Mouse (Mus musculus) forebrain, embryonic 15.5 days (tissue): Measurements from ENCODE around the gene Mt3. TPM values are rescaled to one million over a fixed set of nuclear protein-coding genes. Genes with fewer than 3 reads are reported as not detected.

Source experiments
- ATAC-seq: fragments of 200-750 bp; cut with Nextera tagmentation; replicated peaks from 2 replicates; pipeline ENCODE4 v1.8.0; 2017; ENCODE audit warnings: mild to moderate bottlenecking, moderate TSS enrichment, moderate library complexity
- H3K27ac ChIP-seq: fragments of 300-500 bp; sonication (generic); replicated peaks from 2 replicates; pipeline ENCODE4 v1.5.1; 2015; ENCODE audit warnings: mild to moderate bottlenecking, inconsistent platforms
- H3K27me3 ChIP-seq: fragments of 300-500 bp; sonication (generic); 2 replicates; pipeline ENCODE4 v1.6.1; 2015; ENCODE audit warnings: inconsistent platforms
- H3K36me3 ChIP-seq: fragments of 300-500 bp; sonication (generic); 2 replicates; pipeline ENCODE4 v1.6.1; 2015; ENCODE audit warnings: mild to moderate bottlenecking, inconsistent platforms
- H3K4me1 ChIP-seq: fragments of 300-500 bp; sonication (generic); 2 replicates; pipeline ENCODE4 v1.6.1; 2015; ENCODE audit warnings: inconsistent platforms
- H3K4me2 ChIP-seq: fragments of 300-500 bp; sonication (generic); replicated peaks from 2 replicates; pipeline ENCODE4 v1.6.1; 2015; ENCODE audit warnings: mild to moderate bottlenecking, inconsistent platforms
- H3K4me3 ChIP-seq: fragments of 300-500 bp; sonication (generic); 2 replicates; pipeline ENCODE4 v1.5.1; 2015; ENCODE audit warnings: mild to moderate bottlenecking, inconsistent platforms
- H3K9ac ChIP-seq: fragments of 300-500 bp; sonication (generic); replicated peaks from 2 replicates; pipeline ENCODE4 v1.6.1; 2015; ENCODE audit warnings: mild to moderate bottlenecking, inconsistent platforms
- H3K9me3 ChIP-seq: fragments of 300-500 bp; sonication (generic); 2 replicates; pipeline ENCODE4 v1.6.1; 2016; ENCODE audit warnings: inconsistent platforms
- WGBS: fragments of 180-500 bp; shearing (Covaris S2); methylation state at CpG from one replicate; pipeline ENCODE4 v1.1.7; 2015; ENCODE audit warnings: mixed read lengths; 5-methylcytosine and 5-hydroxymethylcytosine counted together
- polyA plus RNA-seq: library from polyadenylated mRNA; unstranded; fragments of >200 nt; fragmentation: Nextera tagmentation; extraction: Ambion mirVana; gene quantifications from 2 replicates; pipeline ENCODE4 v1.2.1, GENCODE M21; 2015

Gene Mt3
- polyA plus RNA-seq, 1 experiment from 2014 or later = 258 TPM

- H3K4me1 ChIP-seq = 0 out of 2 replicates have a peak, but pooled peaks cover 4% of the 10 kb centered on the region
- peak overlapping the region; percentile 32 for H3K4me2 ChIP-seq
- peak overlapping the region; percentile 19; the same call in 1 of the 2 replicates for H3K4me3 ChIP-seq
- WGBS = 33% methylated on average over 21 of the region's 21 CpGs
- no peaks in the 10 kb centered on the region for H3K36me3 ChIP-seq
- H3K9me3 ChIP-seq = no peaks in the 10 kb centered on the region
- no peak overlapping the region for H3K27ac ChIP-seq
- H3K27me3 ChIP-seq = peaks cover 12% of the 10 kb centered on the region
- no peak for ATAC-seq
- no peak overlapping the region for H3K9ac ChIP-seq
Observed at GRCm38 (mm10) chr8:94191101-94191691, 38.8 kb downstream of the Mt3 start.

- Histone ChIP-seq H3K27ac (no peak overlapping the region), H3K4me2 (no peak overlapping the region), H3K4me3 (no peak overlapping the region), H3K9ac (no peak overlapping the region), H3K27me3 (no peaks in the 10 kb centered on the region), H3K36me3 (no peaks in the 10 kb centered on the region), H3K9me3 (no peaks in the 10 kb centered on the region), H3K4me1 (no peaks in the 10 kb centered on the region)
- ATAC-seq = no peak
- WGBS = 48% methylated on average over 1 of the region's 1 CpGs
Observed at GRCm38 (mm10) chr8:94192926-94193325, 40.5 kb downstream of the Mt3 start.

GRCm38 (mm10) chr8:94194591-94195223, 42.3 kb downstream of the Mt3 start:
- no peaks in the 10 kb centered on the region for H3K4me1 ChIP-seq
- ATAC-seq = no peak
- H3K9ac ChIP-seq = no peak overlapping the region
- H3K27me3 ChIP-seq = no peaks in the 10 kb centered on the region
- no peak overlapping the region for H3K27ac ChIP-seq
- 85% methylated on average over 7 of the region's 7 CpGs for WGBS
- no peak overlapping the region for H3K4me3 ChIP-seq
- H3K36me3 ChIP-seq = no peaks in the 10 kb centered on the region
- no peaks in the 10 kb centered on the region for H3K9me3 ChIP-seq
- no peak overlapping the region for H3K4me2 ChIP-seq

GRCm38 (mm10) chr8:94199202-94199869, 46.9 kb downstream of the Mt3 start:
- Histone ChIP-seq H3K4me2 (no peak overlapping the region), H3K27me3 (no peaks in the 10 kb centered on the region), H3K9me3 (no peaks in the 10 kb centered on the region), H3K36me3 (no peaks in the 10 kb centered on the region), H3K9ac (no peak overlapping the region), H3K4me1 (no peaks in the 10 kb centered on the region), H3K27ac (no peak overlapping the region), H3K4me3 (no peak overlapping the region)
- 44% methylated on average over 10 of the region's 10 CpGs for WGBS
- ATAC-seq = peak; percentile 84

Other genes starting within 250 kb of the Mt3 start
- gene Amfr, start 139.8 kb upstream of the Mt3 start, polyA plus RNA-seq = 71.8 and 76.3 TPM in 2 replicates
- 133 and 134 TPM in 2 replicates for gene Nudt21, start 115.6 kb upstream of the Mt3 start, polyA plus RNA-seq
- 16.1 and 18.8 TPM in 2 replicates for gene Ogfod1, start 115.4 kb upstream of the Mt3 start, polyA plus RNA-seq
- 16.8 and 20.5 TPM in 2 replicates for gene Bbs2, start 53.7 kb upstream of the Mt3 start, polyA plus RNA-seq
- not detected in 2 replicates for gene Mt4, start 15.4 kb upstream of the Mt3 start, polyA plus RNA-seq
- 35.4 and 38.4 TPM in 2 replicates for gene Mt2, start 20.1 kb downstream of the Mt3 start, polyA plus RNA-seq
- 85.2 and 100 TPM in 2 replicates for gene Mt1, start 26.5 kb downstream of the Mt3 start, polyA plus RNA-seq
- 63.0 and 66.3 TPM in 2 replicates for gene Nup93, start 62.0 kb downstream of the Mt3 start, polyA plus RNA-seq
- not detected in 2 replicates for gene Slc12a3, start 176.6 kb downstream of the Mt3 start, polyA plus RNA-seq
- gene Herpud1, start 233.8 kb downstream of the Mt3 start, polyA plus RNA-seq = 62.5 and 66.5 TPM in 2 replicates